Mouse (Mus musculus) testis, adult 2 months (tissue): ENCODE data around the gene St6galnac3. TPM values are rescaled to one million over a fixed set of nuclear protein-coding genes. Genes with fewer than 3 reads are reported as not detected.

ENCODE experiments used
- H3K27ac ChIP-seq: fragments of 200-500 bp; 2 replicates; pipeline ENCODE4 v1.5.1; 2012; ENCODE audit warnings: low read depth, low read length; ENCODE audit not compliant: control insufficient read depth, insufficient read depth
- H3K27me3 ChIP-seq: fragments of 200-500 bp; 2 replicates; pipeline ENCODE4 v1.6.1; 2012; ENCODE audit warnings: mild to moderate bottlenecking, low read length, moderate library complexity; ENCODE audit not compliant: control insufficient read depth, insufficient read depth
- H3K36me3 ChIP-seq: fragments of 200-500 bp; 2 replicates; pipeline ENCODE4 v1.6.1; 2012; ENCODE audit warnings: mild to moderate bottlenecking, low read length; ENCODE audit not compliant: control insufficient read depth, insufficient read depth
- H3K4me1 ChIP-seq: fragments of 200-500 bp; 2 replicates; pipeline ENCODE4 v1.6.1; 2012; ENCODE audit warnings: low read length; ENCODE audit not compliant: control insufficient read depth, insufficient read depth
- H3K4me3 ChIP-seq: fragments of 200-500 bp; 2 replicates; pipeline ENCODE4 v1.5.1; 2012; ENCODE audit warnings: low read depth, mild to moderate bottlenecking, low read length, moderate library complexity, mixed read lengths; ENCODE audit not compliant: control insufficient read depth
- CTCF ChIP-seq: fragments of 200-500 bp; IDR thresholded peaks from 2 replicates; pipeline ENCODE4 v1.5.1; 2012; ENCODE audit warnings: low read depth, mild to moderate bottlenecking, inconsistent platforms, low read length, moderate library complexity; ENCODE audit not compliant: control insufficient read depth, insufficient read depth, insufficient replicate concordance
- POLR2A ChIP-seq: fragments of 200-500 bp; IDR thresholded peaks from 2 replicates; pipeline ENCODE4 v1.6.1; 2012; ENCODE audit warnings: low read depth, mild to moderate bottlenecking, inconsistent platforms, low read length, moderate library complexity; ENCODE audit not compliant: control insufficient read depth
- polyA plus RNA-seq: library from polyadenylated mRNA; depleted of rRNA; stranded (reverse); fragments of >200 nt; gene quantifications from 2 replicates; pipeline ENCODE4 v1.2.3, GENCODE M21; 2012

Gene St6galnac3
- polyA plus RNA-seq, 1 experiment, result 2.2 TPM

GRCm38 (mm10) chr3:153719256-153719970 is 5.6 kb downstream of the St6galnac3 start:
- TF ChIP-seq POLR2A (no peak), CTCF (no peak)
- H3K27ac ChIP-seq, result no peak overlapping the region
- H3K27me3 ChIP-seq, result no peaks in the 10 kb centered on the region
- H3K4me3 ChIP-seq, result no peak overlapping the region
- H3K36me3 ChIP-seq, result no peaks in the 10 kb centered on the region
- peaks cover 3% of the 10 kb centered on the region; the same call in 1 of the 2 replicates for H3K4me1 ChIP-seq

GRCm38 (mm10) chr3:153718724-153719123 is 6.2 kb downstream of the St6galnac3 start:
- no peak overlapping the region for H3K4me3 ChIP-seq
- H3K36me3 ChIP-seq, result no peaks in the 10 kb centered on the region
- H3K4me1 ChIP-seq, result no peaks in the 10 kb centered on the region
- no peaks in the 10 kb centered on the region for H3K27me3 ChIP-seq
- TF ChIP-seq POLR2A (no peak), CTCF (no peak)
- H3K27ac ChIP-seq, result no peak overlapping the region

- Histone ChIP-seq H3K4me3 (no peak overlapping the region), H3K36me3 (no peaks in the 10 kb centered on the region), H3K27me3 (no peaks in the 10 kb centered on the region), H3K4me1 (no peaks in the 10 kb centered on the region), H3K27ac (no peak overlapping the region)
- no peak for TF ChIP-seq CTCF
- no peak for TF ChIP-seq POLR2A
These were observed 7.2 kb downstream of the St6galnac3 start for GRCm38 (mm10) chr3:153717742-153718141.

GRCm38 (mm10) chr3:153715646-153716045 is 9.3 kb downstream of the St6galnac3 start:
- no peak overlapping the region for H3K4me3 ChIP-seq
- H3K36me3 ChIP-seq, result no peaks in the 10 kb centered on the region
- H3K27ac ChIP-seq, result no peak overlapping the region
- TF ChIP-seq CTCF (no peak), POLR2A (no peak)
- no peaks in the 10 kb centered on the region for H3K27me3 ChIP-seq
- H3K4me1 ChIP-seq, result no peaks in the 10 kb centered on the region

- H3K27ac ChIP-seq, result no peak overlapping the region
- no peaks in the 10 kb centered on the region for H3K27me3 ChIP-seq
- H3K4me1 ChIP-seq, result no peaks in the 10 kb centered on the region
- H3K4me3 ChIP-seq, result no peak overlapping the region
- H3K36me3 ChIP-seq, result no peaks in the 10 kb centered on the region
- no peak for TF ChIP-seq CTCF
- TF ChIP-seq POLR2A, result no peak
These were observed 14.4 kb downstream of the St6galnac3 start for GRCm38 (mm10) chr3:153710545-153710944.

- no peaks in the 10 kb centered on the region for H3K4me1 ChIP-seq
- TF ChIP-seq POLR2A (no peak), CTCF (no peak)
- H3K36me3 ChIP-seq, result no peaks in the 10 kb centered on the region
- H3K4me3 ChIP-seq, result no peak overlapping the region
- no peak overlapping the region for H3K27ac ChIP-seq
- no peaks in the 10 kb centered on the region for H3K27me3 ChIP-seq
These were observed 17.3 kb downstream of the St6galnac3 start for GRCm38 (mm10) chr3:153707687-153708086.

GRCm38 (mm10) chr3:153706901-153707300 is 18.1 kb downstream of the St6galnac3 start:
- TF ChIP-seq CTCF, result no peak
- no peak for TF ChIP-seq POLR2A
- Histone ChIP-seq H3K27me3 (no peaks in the 10 kb centered on the region), H3K36me3 (no peaks in the 10 kb centered on the region), H3K4me3 (no peak overlapping the region), H3K4me1 (no peaks in the 10 kb centered on the region), H3K27ac (no peak overlapping the region)
